Mouse (Mus musculus) forelimb bud, embryonic 11.5 days (tissue): Measurements from ENCODE around the gene Klf3.

Experiments
- DNase-seq: peaks from one replicate; pipeline ENCODE4 v3.0.0-alpha.2; 2012; ENCODE audit warnings: low read depth, low spot score

The Klf3 gene

DNA sequence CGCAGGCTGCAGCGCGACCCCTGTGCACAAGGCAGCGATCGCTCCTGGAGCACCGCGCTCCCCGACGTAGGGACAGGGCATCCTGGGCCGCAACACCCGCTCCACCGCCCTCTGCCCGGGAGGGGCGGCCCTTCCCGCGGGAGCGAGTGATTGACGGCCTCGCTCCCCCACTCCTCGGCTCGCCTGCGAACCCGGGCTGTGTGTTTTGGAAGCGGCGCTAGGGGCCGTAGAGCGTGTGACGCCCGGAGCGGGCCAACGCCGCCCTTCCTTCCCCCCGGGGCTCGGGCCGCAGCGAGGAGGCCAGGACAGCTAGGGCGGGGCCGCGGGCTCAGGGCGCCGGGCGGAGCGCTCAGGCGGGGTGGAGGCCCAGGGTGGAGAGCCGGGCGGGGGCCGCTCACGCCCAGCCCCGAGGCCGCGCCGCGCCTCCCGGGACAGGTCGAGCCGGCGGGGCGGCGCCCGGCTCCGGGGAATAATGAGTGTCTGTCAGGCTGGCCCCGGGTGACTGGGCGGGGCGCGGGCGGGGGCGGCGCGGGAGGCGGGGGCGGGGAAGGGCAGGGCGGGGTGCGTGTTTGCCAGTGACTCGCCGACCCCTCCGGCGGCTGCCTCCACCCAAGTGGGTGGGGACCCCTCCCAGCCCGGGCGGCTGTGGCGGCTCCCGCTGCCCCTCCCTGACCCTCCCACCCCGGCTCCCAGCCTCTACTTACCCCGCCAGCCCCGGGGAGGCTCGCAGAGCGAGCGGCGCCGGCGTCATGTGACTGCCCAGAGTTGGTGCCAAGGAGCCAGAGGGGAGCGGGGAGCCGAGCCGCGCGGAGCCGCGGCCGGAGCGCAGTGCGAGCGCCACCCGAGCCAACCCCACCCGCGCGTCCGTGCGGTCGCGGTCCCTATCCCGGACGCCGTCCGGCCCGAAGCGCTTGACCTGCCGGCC lies at the start of gene Klf3:
Gene Klf3, plus strand, starts transcription at position 594 of the 925 bp plus-strand sequence.
- DNase-seq, result peak; percentile 87

DNA sequence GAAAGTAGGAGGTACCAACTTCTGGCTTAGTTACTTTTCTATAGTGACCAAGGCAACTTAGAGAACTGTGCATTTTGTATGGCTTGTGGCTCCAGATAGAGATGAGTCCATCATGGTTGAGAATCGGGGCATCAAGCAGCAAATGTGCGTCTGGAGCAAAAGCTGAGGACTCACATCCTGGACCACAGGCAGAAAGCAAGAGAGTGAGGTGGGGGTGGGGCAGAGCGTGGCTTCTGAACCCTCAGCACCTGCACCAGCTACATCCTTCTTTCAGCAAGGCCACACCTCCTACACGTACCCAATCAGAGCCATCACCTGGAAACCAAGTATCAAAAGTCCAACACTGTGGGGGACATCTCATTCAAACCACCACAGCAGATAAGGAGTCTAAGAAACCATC lies 40.9 kb upstream of the Klf3 start:
- DNase-seq, result no peak

DNA sequence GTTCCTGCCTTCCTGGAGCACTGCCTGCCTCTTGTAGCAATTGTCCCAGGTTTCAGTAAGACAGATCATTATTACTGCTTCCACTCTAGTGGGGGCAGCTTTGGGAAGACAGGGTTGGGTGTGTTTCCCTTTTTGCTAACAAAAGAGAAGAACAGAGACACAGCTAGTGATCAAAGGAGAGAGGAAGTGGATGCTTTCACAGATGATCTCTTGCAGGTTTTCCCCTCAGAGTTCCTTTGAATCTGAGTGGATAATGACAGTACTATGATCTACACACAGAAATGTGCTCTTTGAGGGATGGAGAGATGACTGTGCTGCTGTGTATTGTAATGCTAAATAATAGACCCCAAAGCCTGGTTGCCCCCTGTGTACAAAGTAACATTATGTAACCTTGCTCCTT lies 38.7 kb upstream of the Klf3 start:
- DNase-seq, result no peak

DNA sequence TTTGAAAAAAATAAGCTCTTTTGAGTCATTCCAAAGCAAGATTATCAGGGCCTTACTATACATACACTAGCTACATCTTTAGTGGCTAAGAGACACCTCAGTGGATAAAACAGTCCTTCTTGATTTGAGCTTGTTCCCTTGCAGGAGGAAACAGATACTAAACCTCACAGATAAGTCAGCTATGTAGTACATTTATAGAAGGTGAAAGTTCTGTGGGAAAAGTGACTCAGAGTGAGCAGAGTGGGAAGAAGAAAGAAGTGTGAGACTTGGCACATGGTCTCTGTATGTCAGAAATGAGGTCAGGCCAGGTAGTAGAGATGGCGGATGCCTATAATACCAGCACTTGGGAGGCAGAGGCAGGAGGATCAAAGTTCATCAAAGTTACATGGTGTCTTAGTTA lies 37.4 kb upstream of the Klf3 start:
- DNase-seq, result no peak

DNA sequence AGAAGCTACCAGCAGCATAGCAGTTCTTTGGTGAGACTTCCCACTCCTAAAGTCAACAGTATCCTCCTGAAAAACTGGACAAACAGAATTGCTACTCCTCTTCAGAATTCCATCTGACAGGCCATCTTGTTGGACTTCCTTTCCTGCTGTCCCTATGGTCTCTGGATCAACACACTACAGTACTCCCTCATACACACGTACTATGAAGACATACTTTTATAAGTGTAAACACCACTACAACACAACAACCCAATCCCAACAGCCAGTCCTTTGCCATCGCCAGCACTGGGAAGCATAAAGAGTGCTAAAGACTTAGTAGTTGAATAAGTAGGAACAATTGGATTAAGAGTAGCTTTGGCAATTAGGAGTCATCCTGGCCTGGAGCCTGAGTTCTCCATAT lies 36.6 kb upstream of the Klf3 start:
- DNase-seq, result no peak

DNA sequence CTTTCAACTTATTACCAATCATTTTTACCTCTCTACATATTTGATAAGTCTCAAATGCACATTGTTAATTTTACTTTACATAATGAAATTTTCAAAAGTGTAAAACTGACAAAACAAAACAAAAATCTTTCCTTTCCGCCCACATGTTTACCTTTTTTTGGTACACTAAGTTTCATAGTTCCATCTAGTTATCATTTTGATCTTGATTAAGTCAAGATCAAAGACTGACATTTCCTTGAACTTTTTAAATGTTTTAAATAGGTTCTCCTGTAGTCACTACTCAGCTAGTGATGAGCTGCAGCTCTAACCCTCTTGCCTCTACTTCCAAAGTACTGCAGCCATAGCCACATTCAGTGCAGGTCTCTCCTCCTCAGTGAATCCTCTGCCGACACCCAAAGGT lies 31.6 kb upstream of the Klf3 start:
- DNase-seq, result no peak

DNA sequence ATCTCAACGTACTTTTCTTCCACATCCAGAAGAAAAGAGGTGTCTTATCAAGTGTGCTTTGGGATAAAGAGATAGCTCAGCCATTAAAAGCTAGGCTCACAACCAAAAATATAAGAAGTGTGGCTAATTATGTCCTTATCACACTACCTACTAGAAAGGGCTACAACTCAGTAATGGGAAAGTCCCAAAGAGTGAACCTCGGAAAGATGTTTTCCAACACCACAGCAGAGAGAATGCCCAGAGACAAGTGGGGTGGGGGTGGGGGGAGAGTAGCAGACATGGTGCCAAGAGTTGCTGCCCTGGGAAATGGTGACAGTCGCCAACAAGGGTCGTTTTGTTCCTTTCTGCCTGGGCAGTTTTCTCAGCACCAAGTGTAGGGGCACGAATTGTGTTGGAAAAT lies 25.0 kb upstream of the Klf3 start:
- DNase-seq, result no peak

DNA sequence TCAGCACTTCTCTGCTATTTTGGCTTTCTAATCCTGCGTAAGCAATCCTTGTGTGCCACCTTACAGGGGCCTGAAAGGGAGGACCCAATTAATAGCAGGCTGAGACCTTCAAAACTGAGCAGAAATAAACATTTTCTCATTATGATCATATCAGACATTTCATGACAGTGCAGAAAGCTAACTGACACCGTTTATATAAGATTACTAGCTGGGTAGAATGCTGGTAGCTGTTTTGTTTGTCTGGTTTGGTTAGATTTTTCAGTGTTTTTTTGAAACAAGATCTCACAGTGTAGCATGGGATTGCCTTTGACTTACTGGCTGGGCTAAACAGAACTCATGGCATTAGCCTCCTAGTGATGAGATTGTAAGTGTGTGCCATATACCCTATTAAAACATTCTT lies 23.9 kb upstream of the Klf3 start:
- DNase-seq, result no peak

DNA sequence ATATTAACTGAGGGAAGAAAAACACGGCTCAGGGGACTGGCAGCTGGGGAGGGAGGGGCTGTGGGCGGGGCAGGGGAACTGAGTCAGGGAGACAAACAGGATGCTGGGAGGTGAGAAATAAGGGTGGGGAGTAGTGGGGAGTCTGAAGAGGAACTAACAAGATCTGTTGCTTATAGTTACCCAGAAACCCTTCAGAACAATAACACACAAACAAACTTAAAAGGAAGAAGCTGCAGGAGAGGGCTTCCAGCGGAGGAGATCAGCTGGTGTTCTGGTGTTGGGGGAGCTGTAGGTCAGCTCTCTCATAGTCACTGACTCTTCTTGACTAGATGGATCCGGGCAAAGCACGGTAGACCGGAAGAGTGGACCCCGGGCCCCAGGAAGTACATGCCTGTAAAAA lies 22.4 kb upstream of the Klf3 start:
- no peak for DNase-seq

DNA sequence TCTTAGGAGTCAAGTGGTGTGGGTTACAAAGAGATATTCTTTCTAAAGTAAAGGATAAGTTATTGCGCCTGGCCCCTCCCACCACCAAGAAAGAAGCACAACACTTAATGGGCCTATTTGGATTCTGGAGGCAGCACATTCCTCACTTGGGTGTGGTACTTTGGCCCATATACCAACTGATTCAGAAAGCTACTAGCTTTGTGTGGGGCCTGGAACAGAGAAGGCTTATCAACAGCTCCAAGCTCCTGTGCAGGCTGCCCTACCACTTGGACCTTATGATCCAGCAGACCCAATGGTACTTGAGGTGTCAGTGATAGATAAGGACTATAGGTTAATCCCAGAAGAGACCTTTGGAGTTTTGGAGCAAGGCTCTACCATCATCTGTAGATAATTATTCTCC lies 15.0 kb upstream of the Klf3 start:
- no peak for DNase-seq

DNA sequence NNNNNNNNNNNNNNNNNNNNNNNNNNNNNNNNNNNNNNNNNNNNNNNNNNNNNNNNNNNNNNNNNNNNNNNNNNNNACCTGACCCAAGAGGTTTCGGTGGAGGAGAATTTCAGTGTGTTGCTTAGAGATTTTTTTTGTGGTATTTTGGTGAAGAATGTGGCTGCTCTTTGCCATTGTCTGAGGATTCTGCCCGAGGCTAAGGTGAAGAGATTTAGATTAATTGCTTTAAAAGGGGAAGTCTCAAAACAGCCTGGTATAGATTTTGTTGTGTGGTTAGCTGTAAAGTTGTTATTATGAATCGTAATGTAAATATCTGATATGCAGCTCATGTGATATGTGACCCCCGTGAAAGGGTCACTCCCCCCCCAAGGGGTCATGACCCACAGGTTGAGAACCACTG lies 5.0 kb upstream of the Klf3 start:
- DNase-seq, result no peak

DNA sequence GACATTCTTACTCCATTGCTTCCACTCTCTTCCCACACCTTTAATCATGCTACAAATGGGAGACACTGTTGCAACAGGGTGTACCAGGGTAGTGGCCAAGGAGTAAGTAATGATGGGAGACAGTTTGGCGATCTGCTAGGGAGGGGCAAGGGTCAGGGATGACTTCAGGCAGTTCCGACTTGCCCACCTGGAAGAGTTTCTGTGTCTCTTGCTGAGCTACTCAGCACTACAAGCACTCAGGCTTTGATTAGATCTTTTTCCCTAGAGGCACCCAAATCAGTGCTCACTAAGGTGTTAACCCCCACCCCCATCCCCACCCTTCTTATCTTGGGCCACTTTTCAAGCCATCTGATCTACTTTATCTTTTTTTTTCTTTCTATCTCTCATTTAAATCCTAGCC lies 1.6 kb upstream of the Klf3 start:
- no peak for DNase-seq

DNA sequence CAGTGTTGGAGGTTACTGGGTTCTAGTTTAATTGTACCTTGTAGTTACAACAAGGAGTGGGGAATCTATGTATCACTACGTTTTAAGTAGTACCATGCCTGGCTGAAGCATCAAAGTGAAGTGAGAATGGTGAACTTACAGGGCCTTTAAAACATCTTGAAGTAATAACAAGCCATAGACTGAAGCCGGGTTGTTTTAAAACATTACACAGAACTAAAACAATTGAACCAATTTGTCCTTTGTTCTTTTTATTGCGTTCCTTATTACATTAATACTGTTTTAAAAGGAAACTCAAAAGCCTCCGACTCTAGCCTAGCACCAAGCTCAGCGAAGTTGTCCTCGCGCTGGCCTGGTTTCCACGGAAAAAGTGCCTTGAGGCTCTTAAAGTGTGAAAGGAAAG lies 1.0 kb upstream of the Klf3 start:
- no peak for DNase-seq

DNA sequence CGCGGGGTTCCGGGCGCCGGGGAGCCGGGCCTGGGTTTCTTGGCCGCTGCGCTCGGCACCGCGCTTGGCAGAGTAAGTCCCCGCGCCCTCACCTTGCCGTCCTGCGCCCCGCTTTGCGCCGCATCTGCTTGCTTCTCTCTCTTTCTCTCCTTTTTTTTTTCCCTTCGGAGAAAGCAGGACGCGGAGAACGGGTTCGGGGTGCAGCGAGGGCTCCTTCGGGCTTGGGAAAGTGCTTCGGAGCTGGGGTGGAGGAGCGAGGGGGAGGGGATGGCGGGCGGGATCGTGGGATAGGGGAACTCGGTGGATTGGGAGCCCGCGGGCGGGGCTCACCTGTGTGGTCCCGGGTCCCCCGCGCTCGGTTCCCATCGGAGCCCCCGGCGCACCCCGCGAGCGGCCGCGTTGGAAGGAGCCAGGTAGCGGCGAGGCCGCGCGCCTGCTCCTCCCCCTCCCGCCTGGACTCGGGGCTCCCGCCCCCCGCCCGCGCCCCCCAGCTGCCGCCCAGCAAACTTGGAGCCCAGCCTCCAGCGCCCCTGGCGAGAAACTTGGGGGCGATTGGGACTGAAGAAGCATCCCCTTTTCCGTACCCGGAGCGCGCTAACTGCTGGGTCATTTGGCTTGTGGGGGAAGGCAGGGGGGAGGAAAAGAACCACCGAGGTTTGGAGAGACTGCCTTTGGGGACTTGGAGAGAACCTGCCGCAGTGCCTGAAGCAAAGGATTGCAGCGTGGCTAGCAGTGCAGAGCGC lies 703 bp downstream of the Klf3 start:
- peak; percentile 62 for DNase-seq

DNA sequence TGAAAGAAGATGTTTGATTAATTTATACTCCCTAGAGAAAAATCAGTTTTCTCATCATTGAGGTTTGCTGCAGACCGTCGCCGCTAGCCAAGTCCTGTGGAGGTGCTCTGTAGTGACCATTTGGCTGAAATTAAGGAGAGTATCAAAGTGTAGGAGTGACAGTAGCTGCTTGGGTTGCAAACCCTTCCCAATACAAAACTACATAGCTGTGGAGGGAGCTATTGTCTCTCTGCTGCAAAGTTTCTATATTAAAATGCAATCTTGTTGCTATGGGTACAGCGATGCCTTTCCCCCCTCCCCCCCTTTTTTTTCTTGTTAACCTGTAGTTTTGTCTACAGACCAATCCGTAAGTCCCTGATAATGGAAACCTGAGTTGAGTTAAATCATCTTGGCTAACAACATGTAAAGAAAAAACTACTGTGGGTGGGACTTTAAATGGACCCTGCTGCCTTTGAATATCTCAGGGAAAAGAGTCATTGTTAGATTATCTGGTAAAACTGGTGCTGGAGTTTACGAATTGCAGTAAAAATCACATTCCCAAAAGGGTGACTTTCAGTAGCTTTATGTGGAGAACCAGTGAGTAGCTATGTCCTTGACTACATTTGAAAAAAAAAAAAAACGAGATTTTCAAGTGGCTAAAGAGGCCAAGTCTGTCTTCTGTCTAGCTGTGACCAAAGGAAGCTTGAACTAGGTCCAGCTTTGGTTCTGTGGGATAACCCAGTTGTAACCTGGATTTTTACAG lies 2.1 kb downstream of the Klf3 start:
- DNase-seq, result no peak

DNA sequence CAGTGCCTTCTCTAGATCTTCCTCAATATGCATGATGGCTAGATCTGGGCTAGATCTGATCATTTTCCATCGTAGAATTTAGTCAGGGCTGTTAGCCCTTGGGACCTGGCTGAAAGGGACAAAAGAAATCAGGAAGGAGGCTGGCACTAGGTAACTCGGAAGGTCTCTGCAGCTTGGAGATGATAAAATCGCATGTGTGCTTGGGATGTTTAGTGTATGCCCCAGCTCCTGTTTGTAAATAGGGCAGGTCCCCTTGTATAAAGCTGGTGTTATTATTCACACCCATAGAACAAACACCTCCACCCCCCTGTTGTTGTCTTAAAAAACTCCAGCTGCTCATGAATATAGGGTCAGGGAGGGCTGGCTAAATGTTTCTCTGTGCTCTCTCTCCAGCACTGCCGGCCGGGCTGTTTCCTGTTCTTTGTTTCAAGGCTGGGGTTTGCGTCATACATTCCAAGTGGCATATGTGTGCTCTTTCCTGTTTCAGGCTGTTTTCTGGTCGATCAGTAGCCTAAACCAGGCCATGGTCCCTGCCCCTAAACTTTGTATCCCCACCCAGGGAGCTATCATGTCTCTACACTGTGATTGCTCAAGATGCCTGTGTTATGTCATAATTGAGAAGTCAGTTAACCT lies 2.8 kb downstream of the Klf3 start:
- DNase-seq, result peak; percentile 89

DNA sequence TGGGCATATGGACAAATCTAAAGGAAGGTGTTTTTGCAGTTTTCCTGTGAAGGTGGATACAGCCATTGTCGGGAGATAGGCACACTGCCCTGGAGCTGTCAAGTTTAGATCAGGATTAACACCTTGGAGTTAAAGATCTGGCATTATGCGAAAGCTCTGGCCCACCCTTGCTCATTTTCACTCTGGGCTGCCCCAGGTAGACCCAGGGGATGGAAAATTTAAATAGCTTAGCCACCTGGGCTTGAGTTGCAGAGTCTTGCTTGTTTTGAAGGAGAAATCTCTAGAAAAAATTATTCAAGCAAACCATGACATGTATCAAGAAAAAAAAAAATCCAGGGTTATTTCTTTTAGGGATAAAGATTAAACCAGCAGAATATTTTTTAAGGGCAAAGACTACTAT lies 3.4 kb downstream of the Klf3 start:
- no peak for DNase-seq

DNA sequence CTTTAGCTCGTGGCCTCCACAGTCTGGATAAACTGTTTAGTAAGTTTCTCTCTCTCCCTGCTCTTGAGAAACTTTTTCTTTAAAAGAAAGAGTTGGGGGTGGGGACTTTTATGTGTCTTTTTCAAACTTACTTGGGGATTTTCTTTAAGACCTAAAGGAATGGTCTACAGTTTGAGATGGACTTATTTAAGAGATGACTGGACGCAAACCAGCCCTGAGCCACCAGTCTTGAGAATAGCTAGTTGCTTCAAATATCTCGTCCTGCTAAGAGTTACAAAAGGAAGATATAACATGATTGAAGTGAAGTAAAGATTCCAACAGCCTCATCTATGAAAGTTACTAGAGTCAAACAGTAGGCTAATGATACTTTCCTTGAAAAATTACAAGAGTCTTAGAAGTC lies 4.0 kb downstream of the Klf3 start:
- DNase-seq, result no peak

DNA sequence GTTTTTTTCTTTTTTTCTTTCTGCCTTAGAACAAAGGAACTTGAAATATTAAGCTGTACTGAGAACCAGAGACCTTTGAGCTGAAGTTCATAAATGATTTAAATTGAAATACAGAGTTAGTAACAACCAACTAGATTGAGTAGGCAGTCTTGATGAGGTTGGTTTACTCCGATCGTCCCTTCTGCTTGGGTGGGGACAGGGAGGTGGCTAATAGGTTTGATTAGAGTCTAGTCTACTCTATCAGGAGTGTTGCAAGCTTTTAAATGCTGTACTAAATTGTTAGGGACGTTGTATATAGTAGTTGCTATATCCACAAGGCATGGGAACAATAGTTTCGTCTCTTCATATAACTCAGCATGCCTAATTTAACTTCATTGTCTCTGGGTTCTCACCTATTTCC lies 4.4 kb downstream of the Klf3 start:
- DNase-seq, result no peak

DNA sequence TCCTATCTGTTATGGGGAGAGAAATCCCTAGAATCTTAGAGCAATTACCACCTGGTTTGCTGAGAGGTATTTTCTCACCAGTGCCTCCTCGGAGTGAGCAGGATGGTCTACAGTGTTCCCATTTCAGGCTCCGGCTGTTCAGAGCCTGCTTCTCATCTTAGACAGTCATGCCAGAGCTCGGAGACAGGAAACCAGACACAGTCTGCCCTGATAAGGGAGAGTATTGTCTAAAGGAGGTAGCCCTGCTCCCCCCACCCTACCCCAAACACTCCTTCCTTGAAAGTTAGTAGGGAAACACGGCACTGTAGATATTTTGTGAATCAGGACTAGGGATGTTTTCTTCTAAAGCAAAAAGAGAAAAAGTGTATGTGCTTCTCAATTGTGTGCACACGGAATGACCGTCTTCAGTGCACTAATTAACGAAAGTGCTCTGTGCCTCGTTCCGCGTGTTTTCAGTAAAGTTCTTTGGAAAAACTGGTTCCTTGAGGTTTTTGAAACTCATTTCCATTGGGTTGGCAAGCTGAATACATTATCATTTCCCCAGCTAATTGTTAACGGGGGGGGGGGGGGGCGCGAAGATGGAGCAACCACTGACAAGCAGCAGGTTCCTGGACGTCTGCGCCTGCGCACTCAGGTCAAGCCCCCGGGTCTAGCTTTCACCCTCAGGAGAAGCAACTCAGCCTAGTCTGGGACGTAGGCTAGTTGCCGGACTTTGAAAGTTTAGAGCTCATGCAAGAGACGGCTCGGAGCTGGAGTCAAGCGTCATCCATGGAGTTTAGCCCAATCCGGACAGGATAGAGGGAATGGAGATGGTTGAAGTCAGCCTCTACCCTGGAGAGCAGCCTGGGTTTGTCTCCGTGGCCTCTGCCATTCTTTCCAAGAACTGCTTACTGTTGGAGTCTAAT lies 5.2 kb downstream of the Klf3 start:
- DNase-seq, result no peak

DNA sequence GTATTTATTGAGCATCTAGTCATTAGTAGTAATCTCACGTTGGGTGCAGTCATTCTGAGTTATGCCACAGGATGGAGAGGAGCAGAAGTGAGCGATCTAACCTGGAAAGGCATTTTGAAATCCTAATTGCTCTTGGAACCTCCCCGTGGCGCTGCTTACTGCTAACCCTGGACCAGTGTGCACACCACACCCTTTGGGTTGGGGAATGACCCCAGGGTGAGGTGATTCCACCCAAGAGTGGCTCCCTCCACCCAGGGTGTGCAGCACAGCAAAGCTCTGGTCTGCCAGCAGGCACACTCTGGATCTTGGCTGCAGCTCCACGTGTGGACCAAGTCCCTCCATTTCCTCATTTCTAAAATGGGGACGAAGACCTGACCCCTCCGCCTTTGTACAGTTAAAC lies 6.1 kb downstream of the Klf3 start:
- DNase-seq, result no peak
